Mouse (Mus musculus): ENCODE measurements around the gene Timp2. TPM values are rescaled to one million over a fixed set of nuclear protein-coding genes. Genes with fewer than 3 reads are reported as not detected.

Timp2 gene
- polyA plus RNA-seq, 1 experiment from 2014 or later = 72.7 TPM

- Histone ChIP-seq H3K9ac (ENCODE audit: low read length) (no peak overlapping the region), H3K4me3 (ENCODE audit: low read depth, low read length) (no peak overlapping the region), H3K9me3 (ENCODE audit: control insufficient read depth, low read length) (no peaks in the 10 kb centered on the region), H3K36me3 (ENCODE audit: control insufficient read depth, insufficient read depth, low read length) (peaks cover 61% of the 10 kb centered on the region), H3K4me1 (replicated peaks; ENCODE audit: control insufficient read depth, insufficient read depth) (no peaks in the 10 kb centered on the region), H3K27me3 (ENCODE audit: control insufficient read depth, insufficient read depth, low read length) (no peaks in the 10 kb centered on the region), H3K4me2 (replicated peaks; ENCODE audit: low read depth) (no peak overlapping the region), H3K27ac (replicated peaks) (no peak overlapping the region)
- no peak for TF ChIP-seq EP300 (optimal IDR thresholded peaks at IDR 0.05)
- no peak for TF ChIP-seq CTCF (IDR thresholded peaks at IDR 0.05; ENCODE audit: low read depth)
- no peak for ATAC-seq (ENCODE audit: low FRiP score, low TSS enrichment)
- WGBS = 92% methylated on average over 9 of the region's 9 CpGs
- no peak for DNase-seq (ENCODE audit: low spot score)
Measured at GRCm38 (mm10) chr11:118275092-118275491, 80.4 kb downstream of the Timp2 start.

DNA sequence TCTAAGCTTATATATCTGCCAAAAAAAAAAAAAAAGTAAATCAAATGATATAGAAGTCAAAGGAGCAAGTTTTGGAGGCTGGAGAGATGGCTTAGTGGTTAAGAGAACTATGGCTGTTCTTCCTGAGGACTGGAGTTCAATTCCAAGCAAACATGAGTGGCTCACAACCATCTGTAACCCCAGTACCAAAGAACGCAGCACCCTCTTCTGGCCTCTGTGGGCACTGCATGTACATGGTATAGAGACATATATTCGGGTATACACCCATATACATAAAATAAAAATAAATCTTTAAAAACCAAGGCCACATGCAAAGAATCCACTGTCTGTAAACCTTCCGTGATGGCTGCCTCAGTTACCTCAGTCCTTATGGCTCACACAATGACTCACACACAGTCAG is 85.7 kb downstream of the Timp2 start:
- Histone ChIP-seq H3K27ac (replicated peaks) (no peak overlapping the region), H3K9ac (ENCODE audit: low read length) (no peak overlapping the region), H3K4me3 (ENCODE audit: low read depth, low read length) (no peak overlapping the region), H3K27me3 (ENCODE audit: control insufficient read depth, insufficient read depth, low read length) (no peaks in the 10 kb centered on the region), H3K4me1 (replicated peaks; ENCODE audit: control insufficient read depth, insufficient read depth) (no peaks in the 10 kb centered on the region), H3K36me3 (ENCODE audit: control insufficient read depth, insufficient read depth, low read length) (peaks cover 38% of the 10 kb centered on the region), H3K4me2 (replicated peaks; ENCODE audit: low read depth) (no peak overlapping the region), H3K9me3 (ENCODE audit: control insufficient read depth, low read length) (no peaks in the 10 kb centered on the region)
- 91% methylated on average over 3 of the region's 3 CpGs for WGBS
- DNase-seq (ENCODE audit: low spot score) = no peak
- ATAC-seq (ENCODE audit: low FRiP score, low TSS enrichment) = no peak
- TF ChIP-seq CTCF (IDR thresholded peaks at IDR 0.05; ENCODE audit: low read depth) = peak; percentile 55
- no peak for TF ChIP-seq EP300 (optimal IDR thresholded peaks at IDR 0.05)

DNA sequence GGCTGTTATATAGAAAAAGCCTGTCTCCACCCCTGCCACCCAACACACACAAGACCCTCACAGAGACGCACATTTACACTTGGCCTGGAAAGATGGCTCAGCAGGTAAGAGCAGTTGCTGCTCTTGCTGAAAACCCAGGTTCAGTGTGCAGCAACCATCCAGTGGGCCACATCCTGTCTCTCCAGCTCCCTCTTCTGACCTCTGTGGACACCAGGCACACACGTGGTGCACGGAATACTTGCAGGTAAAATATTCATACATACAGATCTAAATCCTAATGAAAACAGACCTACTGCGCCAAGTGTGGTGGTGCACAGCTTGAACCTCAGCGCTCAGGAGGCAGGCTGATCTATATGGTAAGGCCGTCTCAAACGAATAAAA is 88.9 kb downstream of the Timp2 start:
- Histone ChIP-seq H3K4me2 (replicated peaks; ENCODE audit: low read depth) (no peak overlapping the region), H3K9me3 (ENCODE audit: control insufficient read depth, low read length) (no peaks in the 10 kb centered on the region), H3K27ac (replicated peaks) (no peak overlapping the region), H3K4me3 (ENCODE audit: low read depth, low read length) (no peak overlapping the region), H3K36me3 (ENCODE audit: control insufficient read depth, insufficient read depth, low read length) (peaks cover 37% of the 10 kb centered on the region), H3K4me1 (replicated peaks; ENCODE audit: control insufficient read depth, insufficient read depth) (no peaks in the 10 kb centered on the region), H3K27me3 (ENCODE audit: control insufficient read depth, insufficient read depth, low read length) (no peaks in the 10 kb centered on the region), H3K9ac (ENCODE audit: low read length) (no peak overlapping the region)
- DNase-seq (ENCODE audit: low spot score) (no peak), ATAC-seq (ENCODE audit: low FRiP score, low TSS enrichment) (no peak)
- TF ChIP-seq EP300 (optimal IDR thresholded peaks at IDR 0.05) (no peak), CTCF (IDR thresholded peaks at IDR 0.05; ENCODE audit: low read depth) (peak; percentile 29)
- 82% methylated on average over 7 of the region's 7 CpGs for WGBS

DNA sequence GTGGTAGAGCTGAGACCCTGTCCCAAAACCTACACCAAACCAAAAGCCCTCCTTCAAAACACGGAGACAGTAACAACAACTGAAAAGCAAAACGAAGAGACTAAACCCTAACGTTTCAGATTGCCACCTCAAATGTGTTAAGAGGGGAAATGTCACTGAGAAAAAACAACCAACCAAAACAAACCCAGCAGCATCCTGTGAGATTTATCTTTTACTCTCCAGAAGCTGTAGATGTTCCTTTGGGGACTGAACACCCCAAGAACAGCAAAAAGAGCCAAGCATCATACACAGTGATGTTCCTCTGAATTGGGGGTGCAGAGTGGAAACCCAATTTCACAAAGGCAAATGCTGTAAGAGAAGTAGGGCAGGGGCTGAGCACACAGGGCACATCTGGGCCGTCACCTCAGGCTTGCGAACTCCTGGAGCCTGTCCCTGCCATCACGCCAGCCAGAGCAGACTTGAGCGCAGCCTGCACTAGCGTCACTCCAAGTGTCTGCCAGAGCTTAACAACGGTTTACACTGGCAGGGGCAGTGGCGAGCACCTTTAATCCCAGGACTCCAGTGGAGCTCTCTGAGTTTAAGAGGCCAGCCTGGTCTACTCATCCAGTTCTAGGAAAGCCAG is 89.4 kb downstream of the Timp2 start:
- H3K9me3 ChIP-seq (ENCODE audit: control insufficient read depth, low read length) = no peaks in the 10 kb centered on the region
- WGBS = 85% methylated on average over 10 of the region's 10 CpGs
- H3K4me2 ChIP-seq (replicated peaks; ENCODE audit: low read depth) = no peak overlapping the region
- peaks cover 36% of the 10 kb centered on the region for H3K36me3 ChIP-seq (ENCODE audit: control insufficient read depth, insufficient read depth, low read length)
- ATAC-seq (ENCODE audit: low FRiP score, low TSS enrichment) (no peak), DNase-seq (ENCODE audit: low spot score) (no peak)
- H3K9ac ChIP-seq (ENCODE audit: low read length) = no peak overlapping the region
- no peak overlapping the region for H3K27ac ChIP-seq (replicated peaks)
- H3K27me3 ChIP-seq (ENCODE audit: control insufficient read depth, insufficient read depth, low read length) = no peaks in the 10 kb centered on the region
- no peak overlapping the region for H3K4me3 ChIP-seq (ENCODE audit: low read depth, low read length)
- H3K4me1 ChIP-seq (replicated peaks; ENCODE audit: control insufficient read depth, insufficient read depth) = no peaks in the 10 kb centered on the region
- TF ChIP-seq EP300 (optimal IDR thresholded peaks at IDR 0.05) (no peak), CTCF (IDR thresholded peaks at IDR 0.05; ENCODE audit: low read depth) (no peak)

DNA sequence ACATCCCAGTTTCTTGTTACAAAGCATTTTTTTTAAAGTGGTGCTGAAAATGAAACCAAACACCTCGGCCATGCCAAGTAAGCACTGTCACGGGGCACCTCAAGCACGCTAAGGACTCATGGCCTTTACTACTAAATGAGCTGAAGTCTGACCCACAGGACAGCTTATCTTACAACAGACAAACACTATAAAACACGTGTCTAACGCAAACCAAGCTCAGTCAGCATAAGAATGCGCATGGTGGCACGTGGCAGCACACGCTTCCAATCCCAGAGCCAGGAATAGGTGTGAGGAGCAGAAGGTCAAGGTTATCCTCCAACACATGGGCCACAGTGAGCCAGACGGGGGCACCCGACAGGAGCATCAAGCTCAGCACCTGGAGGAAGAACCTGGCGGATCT is 89.9 kb downstream of the Timp2 start:
- no peaks in the 10 kb centered on the region for H3K4me1 ChIP-seq (replicated peaks; ENCODE audit: control insufficient read depth, insufficient read depth)
- WGBS = 84% methylated on average over 11 of the region's 11 CpGs
- TF ChIP-seq CTCF (IDR thresholded peaks at IDR 0.05; ENCODE audit: low read depth) (no peak), EP300 (optimal IDR thresholded peaks at IDR 0.05) (no peak)
- DNase-seq (ENCODE audit: low spot score) (no peak), ATAC-seq (ENCODE audit: low FRiP score, low TSS enrichment) (no peak)
- peaks cover 40% of the 10 kb centered on the region for H3K36me3 ChIP-seq (ENCODE audit: control insufficient read depth, insufficient read depth, low read length)
- H3K4me3 ChIP-seq (ENCODE audit: low read depth, low read length) = no peak overlapping the region
- H3K9ac ChIP-seq (ENCODE audit: low read length) = no peak overlapping the region
- H3K4me2 ChIP-seq (replicated peaks; ENCODE audit: low read depth) = no peak overlapping the region
- no peaks in the 10 kb centered on the region for H3K27me3 ChIP-seq (ENCODE audit: control insufficient read depth, insufficient read depth, low read length)
- no peaks in the 10 kb centered on the region for H3K9me3 ChIP-seq (ENCODE audit: control insufficient read depth, low read length)
- no peak overlapping the region for H3K27ac ChIP-seq (replicated peaks)

DNA sequence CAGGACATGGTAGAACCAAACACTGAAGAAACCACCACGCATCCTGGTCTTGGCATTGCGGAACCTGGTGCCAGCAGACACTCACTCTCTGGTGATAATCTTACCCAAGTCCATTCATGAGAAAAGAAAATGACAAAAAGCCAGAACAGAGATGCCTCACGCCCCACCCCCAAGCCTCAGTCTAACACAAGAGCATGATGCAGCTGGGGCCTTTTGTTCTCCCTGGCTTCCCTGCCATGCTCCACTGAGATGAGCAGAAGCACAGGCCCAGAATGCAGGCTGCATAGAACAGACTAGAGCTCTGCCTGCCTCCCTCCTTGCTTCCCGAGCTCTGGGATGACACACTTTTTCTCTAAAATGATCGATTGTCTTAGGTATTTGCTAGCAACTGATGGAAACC is 92.4 kb downstream of the Timp2 start:
- ATAC-seq (ENCODE audit: low FRiP score, low TSS enrichment) (no peak), DNase-seq (ENCODE audit: low spot score) (no peak)
- WGBS = 90% methylated on average over 5 of the region's 5 CpGs
- H3K9me3 ChIP-seq (ENCODE audit: control insufficient read depth, low read length) = no peaks in the 10 kb centered on the region
- peaks cover 55% of the 10 kb centered on the region for H3K36me3 ChIP-seq (ENCODE audit: control insufficient read depth, insufficient read depth, low read length)
- H3K9ac ChIP-seq (ENCODE audit: low read length) = no peak overlapping the region
- TF ChIP-seq CTCF (IDR thresholded peaks at IDR 0.05; ENCODE audit: low read depth) (no peak), EP300 (optimal IDR thresholded peaks at IDR 0.05) (no peak)
- H3K27ac ChIP-seq (replicated peaks) = no peak overlapping the region
- H3K4me2 ChIP-seq (replicated peaks; ENCODE audit: low read depth) = no peak overlapping the region
- no peak overlapping the region for H3K4me3 ChIP-seq (ENCODE audit: low read depth, low read length)
- no peaks in the 10 kb centered on the region for H3K4me1 ChIP-seq (replicated peaks; ENCODE audit: control insufficient read depth, insufficient read depth)
- H3K27me3 ChIP-seq (ENCODE audit: control insufficient read depth, insufficient read depth, low read length) = no peaks in the 10 kb centered on the region
